Mouse (Mus musculus) granulocyte monocyte progenitor cell, adult 5-6 weeks (primary cell): ENCODE results near the gene Gm5726. TPM values are rescaled to one million over a fixed set of nuclear protein-coding genes. Genes with fewer than 3 reads are reported as not detected.
"Not testable (repeated sequence)": the region's sequence is repeated elsewhere in the genome, so short reads cannot be mapped to it uniquely, and the experiment has no call there.

Experiments
- ATAC-seq: replicated peaks from 2 replicates; pipeline ENCODE4 v1.8.0; 2016; ENCODE audit warnings: mild to moderate bottlenecking, moderate TSS enrichment, inconsistent platforms; ENCODE audit not compliant: poor library complexity, severe bottlenecking
- total RNA-seq, 2 experiments: library from RNA; stranded (forward) in 1 of 2; stranded (reverse) in 1 of 2; fragments of 200-712, 200-1000 nt in 1 of 2; fragments of >200 nt in 1 of 2; fragmentation: Nextera tagmentation in 1 of 2; gene quantifications; 2 replicates each; pipeline ENCODE4 v1.2.3; 2014 to 2017

Gm5726 gene
- not detected in 2 replicates for total RNA-seq (2014; fragmentation: Nextera tagmentation)
- not detected in 2 replicates for total RNA-seq (2017)

- ATAC-seq: not testable (repeated sequence)
Measured at GRCm38 (mm10) chr7:20545657-20546056, at the start of gene Gm5726. TSS of gene Gm5726 (minus strand) at chr7:20545757.

- not testable (repeated sequence) for ATAC-seq
Measured at GRCm38 (mm10) chr7:20576141-20576540, 30.6 kb upstream of the Gm5726 start, which contains the start of gene Gm4141. TSS of gene Gm4141 (minus strand) at chr7:20576241.

- not testable (repeated sequence) for ATAC-seq
Measured at GRCm38 (mm10) chr7:20533537-20533936, 12.0 kb downstream of the Gm5726 start, which contains the start of gene Vmn1r104. TSS of gene Vmn1r104 (plus strand) at chr7:20533837.

- not testable (repeated sequence) for ATAC-seq
Measured at GRCm38 (mm10) chr7:20510434-20510833, 35.1 kb downstream of the Gm5726 start, which contains the start of gene Vmn1r103. TSS of gene Vmn1r103 (minus strand) at chr7:20510534.

Other genes with a start within 250 kb of the Gm5726 start
- gene Gm4133, start 211.7 kb downstream of the Gm5726 start, total RNA-seq (2014; fragmentation: Nextera tagmentation): not detected in 2 replicates
- gene Gm4133, start 211.7 kb downstream of the Gm5726 start, total RNA-seq (2017): not detected in 2 replicates
- gene Gm5728, start 170.3 kb downstream of the Gm5726 start, total RNA-seq (2014; fragmentation: Nextera tagmentation): not detected in 2 replicates
- not detected in 2 replicates for gene Gm5728, start 170.3 kb downstream of the Gm5726 start, total RNA-seq (2017)
- not detected in 2 replicates for gene Vmn1r100, start 127.8 kb downstream of the Gm5726 start, total RNA-seq (2014; fragmentation: Nextera tagmentation)
- gene Vmn1r100, start 127.8 kb downstream of the Gm5726 start, total RNA-seq (2017): not detected in 2 replicates
- gene Vmn1r101, start 103.2 kb downstream of the Gm5726 start, total RNA-seq (2014; fragmentation: Nextera tagmentation): not detected in 2 replicates
- gene Vmn1r101, start 103.2 kb downstream of the Gm5726 start, total RNA-seq (2017): not detected in 2 replicates
- not detected in 2 replicates for gene Gm10670, start 70.8 kb downstream of the Gm5726 start, total RNA-seq (2014; fragmentation: Nextera tagmentation)
- not detected in 2 replicates for gene Gm10670, start 70.8 kb downstream of the Gm5726 start, total RNA-seq (2017)
- not detected in 2 replicates for gene Vmn1r103, start 35.2 kb downstream of the Gm5726 start, total RNA-seq (2014; fragmentation: Nextera tagmentation)
- gene Vmn1r103, start 35.2 kb downstream of the Gm5726 start, total RNA-seq (2017): not detected in 2 replicates
- gene Vmn1r104, start 11.9 kb downstream of the Gm5726 start, total RNA-seq (2014; fragmentation: Nextera tagmentation): not detected in 2 replicates
- not detected in 2 replicates for gene Vmn1r104, start 11.9 kb downstream of the Gm5726 start, total RNA-seq (2017)
- gene Gm4141, start 30.5 kb upstream of the Gm5726 start, total RNA-seq (2014; fragmentation: Nextera tagmentation): not detected in 2 replicates
- gene Gm4141, start 30.5 kb upstream of the Gm5726 start, total RNA-seq (2017): not detected in 2 replicates
- not detected in 2 replicates for gene Gm4513, start 53.3 kb upstream of the Gm5726 start, total RNA-seq (2014; fragmentation: Nextera tagmentation)
- not detected in 2 replicates for gene Gm4513, start 53.3 kb upstream of the Gm5726 start, total RNA-seq (2017)
- gene Vmn1r107, start 123.2 kb upstream of the Gm5726 start, total RNA-seq (2014; fragmentation: Nextera tagmentation): not detected in 2 replicates
- not detected in 2 replicates for gene Vmn1r107, start 123.2 kb upstream of the Gm5726 start, total RNA-seq (2017)
- gene Vmn1r111, start 157.5 kb upstream of the Gm5726 start, total RNA-seq (2014; fragmentation: Nextera tagmentation): not detected in 2 replicates
- gene Vmn1r111, start 157.5 kb upstream of the Gm5726 start, total RNA-seq (2017): not detected in 2 replicates
- not detected in 2 replicates for gene Gm10668, start 184.9 kb upstream of the Gm5726 start, total RNA-seq (2014; fragmentation: Nextera tagmentation)
- not detected in 2 replicates for gene Gm10668, start 184.9 kb upstream of the Gm5726 start, total RNA-seq (2017)
- gene Vmn1r112, start 225.4 kb upstream of the Gm5726 start, total RNA-seq (2014; fragmentation: Nextera tagmentation): not detected in 2 replicates
- gene Vmn1r112, start 225.4 kb upstream of the Gm5726 start, total RNA-seq (2017): not detected in 2 replicates
- gene Vmn1r113, start 241.5 kb upstream of the Gm5726 start, total RNA-seq (2014; fragmentation: Nextera tagmentation): not detected in 2 replicates
- gene Vmn1r113, start 241.5 kb upstream of the Gm5726 start, total RNA-seq (2017): not detected in 2 replicates